Mouse (Mus musculus): ENCODE measurements at regions not wholly inside any gene's neighbourhood (a gene's known extent, or its start where the extent isn't known, plus 50 kb on each side); places are given as distances from the start of the nearest gene placed in this dataset.

DNA sequence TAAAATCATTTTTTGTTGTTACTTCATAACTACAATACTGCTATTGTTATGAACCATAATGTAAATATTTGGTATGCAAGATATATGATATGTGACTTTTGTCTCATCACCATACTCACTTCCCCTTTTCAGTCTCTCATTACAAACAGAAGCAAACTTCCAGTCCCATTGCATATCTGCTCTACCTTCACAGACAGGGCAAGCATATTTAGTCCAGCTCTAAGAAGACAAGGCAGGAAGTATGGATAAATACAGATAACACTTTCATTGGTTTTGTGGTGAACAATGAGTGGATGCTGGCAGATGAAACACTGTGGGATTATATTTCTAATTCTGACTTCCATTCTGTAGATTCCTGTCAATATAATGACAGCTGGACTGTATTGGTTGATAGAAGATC lies 858.0 kb upstream of the Zeb2 start:
- ATAC-seq, result no peak
- no peaks in the 10 kb centered on the region for H3K9me3 ChIP-seq (ENCODE audit: control insufficient read depth)
- no peaks in the 10 kb centered on the region for H3K4me1 ChIP-seq (replicated peaks; ENCODE audit: control insufficient read depth, insufficient read depth, low read length)
- H3K27me3 ChIP-seq (replicated peaks; ENCODE audit: control insufficient read depth, insufficient read depth, low read length), result no peaks in the 10 kb centered on the region
- H3K9ac ChIP-seq (ENCODE audit: low read depth, low read length), result no peak overlapping the region
- no peak for TF ChIP-seq CTCF (IDR thresholded peaks at IDR 0.05; ENCODE audit: low read depth)
- no peak overlapping the region for H3K27ac ChIP-seq (ENCODE audit: low read depth, low read length)
- H3K4me3 ChIP-seq (ENCODE audit: low read depth, low read length), result no peak overlapping the region
- no peaks in the 10 kb centered on the region for H3K36me3 ChIP-seq (ENCODE audit: control insufficient read depth, insufficient read depth)
- H3K4me2 ChIP-seq (replicated peaks; ENCODE audit: low read depth), result no peak overlapping the region

DNA sequence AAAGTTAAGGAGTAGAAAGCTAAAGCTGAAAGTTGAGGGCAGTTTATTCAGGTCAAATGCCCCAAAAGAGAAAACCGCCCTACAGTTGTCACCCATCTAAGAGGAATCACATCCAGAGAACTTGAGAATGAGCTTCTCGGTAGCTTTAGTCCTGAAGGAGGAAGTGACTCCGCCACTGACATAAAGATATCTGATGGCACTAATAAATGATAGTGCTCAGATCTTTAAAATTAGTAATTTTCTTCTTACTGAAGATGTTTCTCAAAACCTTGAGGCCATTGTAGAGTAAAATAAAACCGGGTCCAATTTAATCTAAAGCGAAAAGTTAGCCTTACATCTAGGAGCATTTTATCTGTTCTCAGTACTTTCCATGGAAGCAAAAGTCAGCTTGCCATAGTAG lies 851.4 kb upstream of the Zeb2 start:
- H3K27ac ChIP-seq (ENCODE audit: low read depth, low read length), result no peak overlapping the region
- ATAC-seq, result no peak
- WGBS, result 85% methylated on average over 5 of the region's 5 CpGs

DNA sequence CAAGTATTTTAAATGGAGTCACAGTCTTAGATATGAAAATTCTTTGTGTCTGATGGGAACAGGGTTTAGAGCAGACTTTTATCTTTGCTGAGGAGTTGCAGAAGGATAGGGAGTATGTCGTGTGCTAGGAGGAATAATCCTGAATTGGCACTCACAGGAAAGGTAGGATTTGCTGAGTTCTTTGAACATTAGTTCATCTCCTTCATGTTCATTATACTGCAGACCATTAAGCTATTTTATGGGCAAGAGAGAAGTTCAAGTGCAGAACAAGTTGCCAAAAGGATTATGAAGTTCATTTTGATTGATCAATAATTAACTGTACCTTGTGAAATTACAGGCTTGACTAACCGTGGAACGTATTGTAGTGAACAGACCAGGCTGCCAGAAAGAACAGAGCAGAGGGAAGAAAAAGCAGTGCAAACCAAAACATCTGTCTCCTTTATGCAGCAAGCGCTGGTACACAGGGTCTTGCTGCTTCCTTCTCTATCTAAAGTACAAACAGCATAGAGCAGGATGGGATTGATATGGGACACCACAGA lies 839.7 kb upstream of the Zeb2 start:
- no peak for ATAC-seq
- no peaks in the 10 kb centered on the region for H3K27me3 ChIP-seq (replicated peaks; ENCODE audit: control insufficient read depth, insufficient read depth, low read length)
- no peak overlapping the region for H3K4me3 ChIP-seq (ENCODE audit: low read depth, low read length)
- 40% methylated on average over 4 of the region's 4 CpGs for WGBS
- H3K36me3 ChIP-seq (ENCODE audit: control insufficient read depth, insufficient read depth), result no peaks in the 10 kb centered on the region
- TF ChIP-seq CTCF (IDR thresholded peaks at IDR 0.05; ENCODE audit: low read depth), result no peak
- no peaks in the 10 kb centered on the region for H3K4me1 ChIP-seq (replicated peaks; ENCODE audit: control insufficient read depth, insufficient read depth, low read length)
- no peaks in the 10 kb centered on the region for H3K9me3 ChIP-seq (ENCODE audit: control insufficient read depth)
- H3K9ac ChIP-seq (ENCODE audit: low read depth, low read length), result no peak overlapping the region
- no peak overlapping the region for H3K4me2 ChIP-seq (replicated peaks; ENCODE audit: low read depth)
- H3K27ac ChIP-seq (ENCODE audit: low read depth, low read length), result no peak overlapping the region

More for the DNA sequence above, 851.4 kb upstream of the Zeb2 start:
- H3K27me3 ChIP-seq (replicated peaks; ENCODE audit: control insufficient read depth, insufficient read depth, low read length), result no peaks in the 10 kb centered on the region
- no peak for TF ChIP-seq CTCF (IDR thresholded peaks at IDR 0.05; ENCODE audit: low read depth)
- H3K4me1 ChIP-seq (replicated peaks; ENCODE audit: control insufficient read depth, insufficient read depth, low read length), result no peaks in the 10 kb centered on the region
- no peak overlapping the region for H3K4me3 ChIP-seq (ENCODE audit: low read depth, low read length)
- no peaks in the 10 kb centered on the region for H3K9me3 ChIP-seq (ENCODE audit: control insufficient read depth)
- no peak overlapping the region for H3K4me2 ChIP-seq (replicated peaks; ENCODE audit: low read depth)
- no peak overlapping the region for H3K9ac ChIP-seq (ENCODE audit: low read depth, low read length)
- H3K36me3 ChIP-seq (ENCODE audit: control insufficient read depth, insufficient read depth), result no peaks in the 10 kb centered on the region

DNA sequence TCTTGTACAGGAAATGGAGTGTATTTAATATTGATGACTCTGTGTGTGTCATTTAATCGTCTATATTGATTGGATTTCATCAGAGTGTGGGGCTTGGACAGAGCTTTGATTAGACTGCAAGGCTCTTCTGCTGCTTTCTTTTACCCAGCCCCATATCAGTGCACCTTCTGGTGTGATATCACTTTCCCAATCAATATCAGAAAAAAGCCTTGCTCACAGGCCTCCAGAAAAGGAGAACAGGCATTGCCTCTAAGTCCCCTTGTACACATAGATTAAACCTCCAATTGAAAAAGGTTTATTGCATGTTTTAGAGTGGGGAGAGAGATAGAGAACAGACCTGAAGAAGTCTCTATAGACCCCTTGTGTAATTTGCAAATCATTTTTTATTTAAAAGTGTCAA lies 831.6 kb upstream of the Zeb2 start:
- Histone ChIP-seq H3K9me3 (ENCODE audit: control insufficient read depth) (no peaks in the 10 kb centered on the region), H3K9ac (ENCODE audit: low read depth, low read length) (no peak overlapping the region), H3K27me3 (replicated peaks; ENCODE audit: control insufficient read depth, insufficient read depth, low read length) (no peaks in the 10 kb centered on the region), H3K4me3 (ENCODE audit: low read depth, low read length) (no peak overlapping the region), H3K4me2 (replicated peaks; ENCODE audit: low read depth) (no peak overlapping the region), H3K4me1 (replicated peaks; ENCODE audit: control insufficient read depth, insufficient read depth, low read length) (no peaks in the 10 kb centered on the region), H3K36me3 (ENCODE audit: control insufficient read depth, insufficient read depth) (no peaks in the 10 kb centered on the region), H3K27ac (ENCODE audit: low read depth, low read length) (no peak overlapping the region)
- ATAC-seq, result no peak
- no peak for TF ChIP-seq CTCF (IDR thresholded peaks at IDR 0.05; ENCODE audit: low read depth)
- WGBS, result 50% methylated on average over 1 of the region's 1 CpGs

DNA sequence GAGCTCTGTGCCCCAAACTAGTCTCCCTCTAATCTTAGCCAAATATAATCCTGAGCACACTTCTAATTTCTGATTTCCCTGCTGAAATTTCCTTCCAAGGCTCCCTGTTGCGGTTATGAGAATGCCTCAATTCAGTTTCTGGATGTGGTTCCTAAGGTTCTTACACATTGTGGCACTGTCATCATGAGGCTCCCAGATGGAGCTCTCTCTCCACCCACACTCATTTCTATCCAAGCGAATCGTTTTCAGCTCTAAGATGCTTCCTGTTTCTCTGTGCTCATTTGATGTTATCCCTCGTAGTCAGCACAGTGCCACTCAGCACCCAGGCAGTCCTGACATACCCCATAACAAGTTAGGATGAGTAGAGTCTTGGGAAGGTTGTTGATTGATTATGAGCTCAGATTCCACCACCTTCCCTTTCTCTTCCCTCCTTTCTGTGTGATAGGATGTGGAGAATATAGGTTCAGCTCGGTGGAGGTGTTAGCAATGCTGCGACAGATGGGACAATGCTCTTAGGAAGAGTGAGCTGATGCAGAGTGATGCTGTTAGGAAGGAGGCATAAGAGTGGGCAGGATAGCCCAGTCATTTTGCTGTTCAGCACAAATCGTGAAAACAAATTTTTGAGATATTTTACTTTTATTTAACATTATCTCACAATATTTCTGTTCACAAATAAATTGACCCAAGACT lies 808.7 kb upstream of the Zeb2 start:
- H3K27me3 ChIP-seq (replicated peaks; ENCODE audit: control insufficient read depth, insufficient read depth, low read length), result no peaks in the 10 kb centered on the region
- ATAC-seq, result no peak
- no peaks in the 10 kb centered on the region for H3K36me3 ChIP-seq (ENCODE audit: control insufficient read depth, insufficient read depth)
- H3K27ac ChIP-seq (ENCODE audit: low read depth, low read length), result no peak overlapping the region
- H3K4me2 ChIP-seq (replicated peaks; ENCODE audit: low read depth), result no peak overlapping the region
- no peaks in the 10 kb centered on the region for H3K4me1 ChIP-seq (replicated peaks; ENCODE audit: control insufficient read depth, insufficient read depth, low read length)
- 76% methylated on average over 7 of the region's 7 CpGs for WGBS
- no peak overlapping the region for H3K4me3 ChIP-seq (ENCODE audit: low read depth, low read length)
- no peaks in the 10 kb centered on the region for H3K9me3 ChIP-seq (ENCODE audit: control insufficient read depth)
- no peak overlapping the region for H3K9ac ChIP-seq (ENCODE audit: low read depth, low read length)
- no peak for TF ChIP-seq CTCF (IDR thresholded peaks at IDR 0.05; ENCODE audit: low read depth)

DNA sequence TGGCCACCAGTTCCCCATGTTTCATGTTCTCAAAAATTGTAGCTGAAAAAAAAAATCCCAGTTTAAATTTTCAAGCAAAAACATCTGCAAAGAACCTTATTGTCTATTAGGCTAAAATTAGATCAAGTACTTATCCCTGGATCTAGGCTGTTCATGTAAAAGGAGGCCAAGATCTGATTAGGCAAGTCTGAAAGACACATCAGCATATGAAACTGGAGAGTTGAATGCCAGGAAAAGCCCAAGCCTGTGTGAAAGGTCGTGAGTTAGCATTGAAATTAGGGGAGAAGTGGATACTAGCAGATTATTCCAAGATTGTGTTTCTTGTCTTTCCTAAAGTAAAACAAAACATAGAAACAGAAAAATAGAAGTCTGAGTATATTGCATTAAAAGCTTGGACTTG lies 791.7 kb upstream of the Zeb2 start:
- Histone ChIP-seq H3K9me3 (ENCODE audit: control insufficient read depth) (no peaks in the 10 kb centered on the region), H3K4me2 (replicated peaks; ENCODE audit: low read depth) (no peak overlapping the region), H3K4me3 (ENCODE audit: low read depth, low read length) (no peak overlapping the region), H3K4me1 (replicated peaks; ENCODE audit: control insufficient read depth, insufficient read depth, low read length) (no peaks in the 10 kb centered on the region), H3K27me3 (replicated peaks; ENCODE audit: control insufficient read depth, insufficient read depth, low read length) (no peaks in the 10 kb centered on the region), H3K27ac (ENCODE audit: low read depth, low read length) (no peak overlapping the region), H3K9ac (ENCODE audit: low read depth, low read length) (no peak overlapping the region), H3K36me3 (ENCODE audit: control insufficient read depth, insufficient read depth) (no peaks in the 10 kb centered on the region)
- ATAC-seq, result no peak
- TF ChIP-seq CTCF (IDR thresholded peaks at IDR 0.05; ENCODE audit: low read depth), result no peak
- 29% methylated on average over 1 of the region's 1 CpGs for WGBS
